Mouse (Mus musculus): Measurements from ENCODE around the gene Dennd2d. TPM values are rescaled to one million over a fixed set of nuclear protein-coding genes. Genes with fewer than 3 reads are reported as not detected.

The Dennd2d gene
- total RNA-seq, 1 experiment: 0.67 TPM

- Histone ChIP-seq H3K9me3 (ENCODE audit: control insufficient read depth, insufficient read depth, low read depth, low read length) (no peaks in the 10 kb centered on the region), H3K4me3 (ENCODE audit: insufficient read depth in 1 of 2, low read depth in 1 of 2, low read length in 2 of 2, poor library complexity in 1 of 2, severe bottlenecking in 1 of 2) (no peak overlapping the region), H3K9ac (ENCODE audit: insufficient read depth, low read depth, low read length, poor library complexity, severe bottlenecking) (no peak overlapping the region), H3K4me1 (ENCODE audit: control insufficient read depth in 2 of 2, insufficient read depth in 2 of 2, low read length in 2 of 2, poor library complexity in 1 of 2) (no peaks in the 10 kb centered on the region), H3K27ac (ENCODE audit: insufficient read depth, low read depth, low read length, poor library complexity, severe bottlenecking) (no peak overlapping the region), H3K36me3 (ENCODE audit: control insufficient read depth, insufficient read depth, low read length, poor library complexity, severe bottlenecking) (no peaks in the 10 kb centered on the region)
- in situ Hi-C loops (cut with MboI; ENCODE audit: low sequenced_read_pairs in 2 of 2, unreplicated experiment in 2 of 2): no loop called here
- TF ChIP-seq CHD2 (IDR thresholded peaks at IDR 0.05; ENCODE audit: low read depth, low read length) (no peak), MAFK (IDR thresholded peaks at IDR 0.05; ENCODE audit: insufficient read depth, low read depth, low read length) (no peak), HCFC1 (IDR thresholded peaks at IDR 0.05; ENCODE audit: borderline replicate concordance, insufficient read depth, low read length) (no peak), ZC3H11A (IDR thresholded peaks at IDR 0.05; ENCODE audit: borderline replicate concordance, low read depth, low read length) (no peak), ZNF384 (IDR thresholded peaks at IDR 0.05; ENCODE audit: low read depth, low read length) (no peak)
- DNase-seq (ENCODE audit: low read depth, low spot score): no peak
Measured at GRCm38 (mm10) chr3:106496996-106497395, 14.8 kb downstream of the Dennd2d start.

GRCm38 (mm10) chr3:106500510-106500909 lies 18.3 kb downstream of the Dennd2d start:
- Histone ChIP-seq H3K9me3 (ENCODE audit: control insufficient read depth, insufficient read depth, low read depth, low read length) (no peaks in the 10 kb centered on the region), H3K36me3 (ENCODE audit: control insufficient read depth, insufficient read depth, low read length, poor library complexity, severe bottlenecking) (no peaks in the 10 kb centered on the region), H3K9ac (ENCODE audit: insufficient read depth, low read depth, low read length, poor library complexity, severe bottlenecking) (no peak overlapping the region), H3K4me1 (ENCODE audit: control insufficient read depth in 2 of 2, insufficient read depth in 2 of 2, low read length in 2 of 2, poor library complexity in 1 of 2) (no peaks in the 10 kb centered on the region; a peak in 1 of 4 replicates), H3K4me3 (ENCODE audit: insufficient read depth in 1 of 2, low read depth in 1 of 2, low read length in 2 of 2, poor library complexity in 1 of 2, severe bottlenecking in 1 of 2) (no peak overlapping the region), H3K27ac (ENCODE audit: insufficient read depth, low read depth, low read length, poor library complexity, severe bottlenecking) (no peak overlapping the region)
- TF ChIP-seq ZNF384 (IDR thresholded peaks at IDR 0.05; ENCODE audit: low read depth, low read length) (no peak), CHD2 (IDR thresholded peaks at IDR 0.05; ENCODE audit: low read depth, low read length) (no peak), MAFK (IDR thresholded peaks at IDR 0.05; ENCODE audit: insufficient read depth, low read depth, low read length) (no peak), ZC3H11A (IDR thresholded peaks at IDR 0.05; ENCODE audit: borderline replicate concordance, low read depth, low read length) (no peak)
- no peak for DNase-seq (ENCODE audit: low read depth, low spot score)
- in situ Hi-C loops (cut with MboI; ENCODE audit: low sequenced_read_pairs in 2 of 2, unreplicated experiment in 2 of 2): no loop called here

DNA sequence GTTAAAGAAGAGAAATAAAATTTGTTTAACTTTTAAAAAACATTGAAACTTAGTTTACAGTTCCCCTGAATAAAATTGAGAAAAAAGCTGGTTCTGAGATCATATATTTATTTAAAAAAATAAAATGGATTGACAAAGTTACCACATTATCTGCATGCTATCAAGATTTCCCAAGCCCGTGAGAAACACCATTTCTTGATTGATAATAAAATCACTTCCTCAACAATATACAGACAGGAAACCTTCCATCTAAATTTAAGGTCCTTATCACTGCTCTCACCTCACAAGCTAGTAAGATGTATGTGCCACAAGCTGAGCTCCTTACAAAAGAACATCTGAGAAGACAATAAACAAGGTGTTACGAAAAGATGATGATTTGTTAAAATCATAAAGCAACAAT lies 20.7 kb downstream of the Dennd2d start:
- H3K9ac ChIP-seq (ENCODE audit: insufficient read depth, low read depth, low read length, poor library complexity, severe bottlenecking): no peak overlapping the region
- no peaks in the 10 kb centered on the region for H3K9me3 ChIP-seq (ENCODE audit: control insufficient read depth, insufficient read depth, low read depth, low read length)
- no peak overlapping the region for H3K27ac ChIP-seq (ENCODE audit: insufficient read depth, low read depth, low read length, poor library complexity, severe bottlenecking)
- no peaks in the 10 kb centered on the region for H3K36me3 ChIP-seq (ENCODE audit: control insufficient read depth, insufficient read depth, low read length, poor library complexity, severe bottlenecking)
- H3K4me1 ChIP-seq (ENCODE audit: control insufficient read depth in 2 of 2, insufficient read depth in 2 of 2, low read length in 2 of 2, poor library complexity in 1 of 2): no peaks in the 10 kb centered on the region; a peak in 1 of 4 replicates
- DNase-seq (ENCODE audit: low read depth, low spot score): no peak
- in situ Hi-C loops (cut with MboI; ENCODE audit: low sequenced_read_pairs in 2 of 2, unreplicated experiment in 2 of 2): no loop called here
- no peak for TF ChIP-seq ZNF384 (IDR thresholded peaks at IDR 0.05; ENCODE audit: low read depth, low read length)
- no peak for TF ChIP-seq CHD2 (IDR thresholded peaks at IDR 0.05; ENCODE audit: low read depth, low read length)
- no peak for TF ChIP-seq HCFC1 (IDR thresholded peaks at IDR 0.05; ENCODE audit: borderline replicate concordance, insufficient read depth, low read length)
- TF ChIP-seq ZC3H11A (IDR thresholded peaks at IDR 0.05; ENCODE audit: borderline replicate concordance, low read depth, low read length): no peak
- no peak for TF ChIP-seq MAFK (IDR thresholded peaks at IDR 0.05; ENCODE audit: insufficient read depth, low read depth, low read length)
- no peak overlapping the region for H3K4me3 ChIP-seq (ENCODE audit: insufficient read depth in 1 of 2, low read depth in 1 of 2, low read length in 2 of 2, poor library complexity in 1 of 2, severe bottlenecking in 1 of 2)

- TF ChIP-seq CHD2 (IDR thresholded peaks at IDR 0.05; ENCODE audit: low read depth, low read length): no peak
- no peak for TF ChIP-seq ZC3H11A (IDR thresholded peaks at IDR 0.05; ENCODE audit: borderline replicate concordance, low read depth, low read length)
- TF ChIP-seq MAFK (IDR thresholded peaks at IDR 0.05; ENCODE audit: insufficient read depth, low read depth, low read length): no peak
- no peak for TF ChIP-seq ZNF384 (IDR thresholded peaks at IDR 0.05; ENCODE audit: low read depth, low read length)
- no peak for TF ChIP-seq HCFC1 (IDR thresholded peaks at IDR 0.05; ENCODE audit: borderline replicate concordance, insufficient read depth, low read length)
- DNase-seq (ENCODE audit: low read depth, low spot score): no peak
- no peak overlapping the region for H3K4me3 ChIP-seq (ENCODE audit: insufficient read depth in 1 of 2, low read depth in 1 of 2, low read length in 2 of 2, poor library complexity in 1 of 2, severe bottlenecking in 1 of 2)
- H3K9me3 ChIP-seq (ENCODE audit: control insufficient read depth, insufficient read depth, low read depth, low read length): no peaks in the 10 kb centered on the region
- no peaks in the 10 kb centered on the region for H3K36me3 ChIP-seq (ENCODE audit: control insufficient read depth, insufficient read depth, low read length, poor library complexity, severe bottlenecking)
- H3K9ac ChIP-seq (ENCODE audit: insufficient read depth, low read depth, low read length, poor library complexity, severe bottlenecking): no peak overlapping the region
- no peak overlapping the region for H3K27ac ChIP-seq (ENCODE audit: insufficient read depth, low read depth, low read length, poor library complexity, severe bottlenecking)
- H3K4me1 ChIP-seq (ENCODE audit: control insufficient read depth in 2 of 2, insufficient read depth in 2 of 2, low read length in 2 of 2, poor library complexity in 1 of 2): no peaks in the 10 kb centered on the region
- in situ Hi-C loops (cut with MboI; ENCODE audit: low sequenced_read_pairs in 2 of 2, unreplicated experiment in 2 of 2): no loop called here
Measured at GRCm38 (mm10) chr3:106510669-106511068, 28.5 kb downstream of the Dennd2d start.

DNA sequence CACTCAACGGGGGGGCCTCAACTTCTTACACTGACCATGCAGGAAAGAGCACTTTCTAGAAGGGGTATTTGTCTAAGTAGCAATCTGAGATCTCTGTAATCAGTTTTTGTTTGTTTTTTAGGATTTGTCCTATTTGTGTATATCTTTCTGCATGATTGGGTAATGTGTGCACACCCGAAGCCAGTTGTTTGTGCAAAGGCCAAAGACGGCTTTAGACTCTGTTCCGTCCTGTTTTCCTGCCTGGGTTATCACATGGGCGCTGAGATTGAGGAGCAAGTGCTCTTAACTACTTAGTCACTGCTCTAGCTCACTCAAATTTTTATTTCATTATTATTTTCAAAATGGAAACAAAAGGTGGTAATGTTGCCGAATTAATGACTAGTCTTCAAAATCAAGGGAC lies 32.8 kb downstream of the Dennd2d start:
- Histone ChIP-seq H3K9ac (ENCODE audit: insufficient read depth, low read depth, low read length, poor library complexity, severe bottlenecking) (no peak overlapping the region), H3K9me3 (ENCODE audit: control insufficient read depth, insufficient read depth, low read depth, low read length) (no peaks in the 10 kb centered on the region), H3K27ac (ENCODE audit: insufficient read depth, low read depth, low read length, poor library complexity, severe bottlenecking) (no peak overlapping the region), H3K4me3 (ENCODE audit: insufficient read depth in 1 of 2, low read depth in 1 of 2, low read length in 2 of 2, poor library complexity in 1 of 2, severe bottlenecking in 1 of 2) (no peak overlapping the region), H3K4me1 (ENCODE audit: control insufficient read depth in 2 of 2, insufficient read depth in 2 of 2, low read length in 2 of 2, poor library complexity in 1 of 2) (no peaks in the 10 kb centered on the region), H3K36me3 (ENCODE audit: control insufficient read depth, insufficient read depth, low read length, poor library complexity, severe bottlenecking) (no peaks in the 10 kb centered on the region)
- in situ Hi-C loops (cut with MboI; ENCODE audit: low sequenced_read_pairs in 2 of 2, unreplicated experiment in 2 of 2): no loop called here
- TF ChIP-seq MAFK (IDR thresholded peaks at IDR 0.05; ENCODE audit: insufficient read depth, low read depth, low read length) (no peak), ZNF384 (IDR thresholded peaks at IDR 0.05; ENCODE audit: low read depth, low read length) (no peak), CHD2 (IDR thresholded peaks at IDR 0.05; ENCODE audit: low read depth, low read length) (no peak), ZC3H11A (IDR thresholded peaks at IDR 0.05; ENCODE audit: borderline replicate concordance, low read depth, low read length) (no peak), HCFC1 (IDR thresholded peaks at IDR 0.05; ENCODE audit: borderline replicate concordance, insufficient read depth, low read length) (no peak)
- DNase-seq (ENCODE audit: low read depth, low spot score): no peak

Data from ES-E14 (cell line).